Mouse (Mus musculus): Measurements from ENCODE around the gene Zfp362. TPM values are rescaled to one million over a fixed set of nuclear protein-coding genes. Genes with fewer than 3 reads are reported as not detected.
A peak's percentile ranks its signal among the peaks of the same experiment; 100 is the strongest.

The Zfp362 gene
- total RNA-seq, 2 experiments from 2014 or later, result 24.7 to 29.8 TPM

- DNase-seq (ENCODE audit: low spot score in 2 of 2), result no peak
These were observed 2.3 kb downstream of the Zfp362 start for GRCm38 (mm10) chr4:128803569-128803968.

GRCm38 (mm10) chr4:128801675-128802465 is 4.0 kb downstream of the Zfp362 start:
- DNase-seq (ENCODE audit: low spot score in 2 of 2), result no peak

- no peak for DNase-seq (ENCODE audit: low spot score in 2 of 2)
These were observed 9.1 kb downstream of the Zfp362 start for GRCm38 (mm10) chr4:128796788-128797187.

GRCm38 (mm10) chr4:128795596-128795995 is 10.2 kb downstream of the Zfp362 start:
- DNase-seq (ENCODE audit: low spot score in 2 of 2), result no peak

GRCm38 (mm10) chr4:128794198-128794597 is 11.6 kb downstream of the Zfp362 start:
- no peak for DNase-seq (ENCODE audit: low spot score in 2 of 2)

- DNase-seq (ENCODE audit: low spot score in 2 of 2), result no peak
These were observed 12.1 kb downstream of the Zfp362 start for GRCm38 (mm10) chr4:128793710-128794109.

GRCm38 (mm10) chr4:128789646-128790045 is 16.2 kb downstream of the Zfp362 start:
- DNase-seq (ENCODE audit: low spot score in 2 of 2), result no peak

- no peak for DNase-seq (ENCODE audit: low spot score in 2 of 2)
These were observed 17.7 kb downstream of the Zfp362 start for GRCm38 (mm10) chr4:128788108-128788507.

GRCm38 (mm10) chr4:128787023-128787939 is 18.6 kb downstream of the Zfp362 start:
- DNase-seq (ENCODE audit: low spot score in 2 of 2), result no peak

GRCm38 (mm10) chr4:128785921-128786654 is 19.8 kb downstream of the Zfp362 start:
- DNase-seq (ENCODE audit: low spot score in 2 of 2), result no peak

GRCm38 (mm10) chr4:128784950-128785631 is 20.8 kb downstream of the Zfp362 start:
- DNase-seq (ENCODE audit: low spot score in 2 of 2), result no peak

GRCm38 (mm10) chr4:128782645-128783044 is 23.2 kb downstream of the Zfp362 start:
- no peak for DNase-seq (ENCODE audit: low spot score in 2 of 2)

- no peak for DNase-seq (ENCODE audit: low spot score in 2 of 2)
These were observed 23.8 kb downstream of the Zfp362 start for GRCm38 (mm10) chr4:128782037-128782436.

GRCm38 (mm10) chr4:128777593-128777992 is 28.3 kb downstream of the Zfp362 start:
- no peak for DNase-seq (ENCODE audit: low spot score in 2 of 2)

- peak; percentile 68 to 74 for DNase-seq (ENCODE audit: low spot score in 2 of 2)
These were observed 29.1 kb downstream of the Zfp362 start for GRCm38 (mm10) chr4:128776568-128777289.

- DNase-seq (ENCODE audit: low spot score in 2 of 2), result no peak
These were observed 31.4 kb downstream of the Zfp362 start for GRCm38 (mm10) chr4:128774467-128774866.

GRCm38 (mm10) chr4:128773820-128774219 is 32.0 kb downstream of the Zfp362 start:
- no peak for DNase-seq (ENCODE audit: low spot score in 2 of 2)

- no peak for DNase-seq (ENCODE audit: low spot score in 2 of 2)
These were observed 35.1 kb downstream of the Zfp362 start for GRCm38 (mm10) chr4:128770698-128771097.

- DNase-seq (ENCODE audit: low spot score in 2 of 2), result no peak
These were observed 36.1 kb downstream of the Zfp362 start for GRCm38 (mm10) chr4:128769569-128770355.

Data from gastrocnemius, postnatal 4 days (tissue).